Mouse (Mus musculus): ENCODE results near the gene Il6st.
A peak's percentile ranks its signal among the peaks of the same experiment; 100 is the strongest.
"Not testable (repeated sequence)": the region's sequence is repeated elsewhere in the genome, so short reads cannot be mapped to it uniquely, and the experiment has no call there.

Il6st gene

GRCm38 (mm10) chr13:112463868-112464625 lies at the start of gene Il6st:
Gene Il6st (plus strand): TSS chr13:112464070.
- DNase-seq (ENCODE audit: low spot score in 2 of 2) = peak; percentile 90 to 92

DNA sequence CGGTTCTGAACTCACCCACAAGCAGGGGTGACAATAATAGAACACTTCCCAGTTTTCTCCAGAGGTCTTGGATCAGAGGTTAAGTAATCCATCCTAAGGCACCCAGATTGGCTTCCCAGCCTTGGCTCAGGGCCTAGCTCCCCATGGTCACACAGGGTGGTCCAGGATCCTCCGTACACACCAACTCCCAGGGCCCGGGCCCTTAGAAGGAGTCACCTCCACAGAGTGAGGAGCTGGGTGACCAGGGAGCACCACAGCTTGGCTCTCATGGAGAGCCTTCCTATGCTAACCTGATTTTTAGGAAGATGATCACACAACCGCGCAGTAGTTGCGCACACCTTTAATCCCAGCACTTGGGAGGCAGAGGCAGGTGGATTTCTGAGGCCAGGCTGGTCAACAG lies 48.0 kb upstream of the Il6st start:
- DNase-seq (ENCODE audit: low spot score in 2 of 2) = no peak

- DNase-seq (ENCODE audit: low spot score in 2 of 2) = no peak
Measured at GRCm38 (mm10) chr13:112416410-112417162, 47.3 kb upstream of the Il6st start.

DNA sequence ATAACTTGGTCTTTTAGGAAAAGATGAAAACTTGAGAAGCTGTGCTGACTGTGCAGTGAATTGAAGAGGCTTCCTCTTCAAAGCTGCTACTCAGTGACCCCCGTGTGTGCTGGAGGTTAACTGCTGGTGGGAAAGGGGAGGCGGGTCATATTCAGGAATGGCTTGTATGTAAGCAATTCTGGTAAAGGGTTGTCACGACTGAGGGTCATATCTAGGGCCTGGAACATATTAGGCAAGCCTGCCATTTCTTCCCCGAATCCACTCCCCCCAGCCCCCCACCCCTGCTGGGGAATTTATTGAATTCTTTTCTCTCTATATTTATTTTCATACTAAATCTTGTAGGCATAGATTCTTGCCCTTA lies 46.7 kb upstream of the Il6st start:
- no peak for DNase-seq (ENCODE audit: low spot score in 2 of 2)

GRCm38 (mm10) chr13:112417861-112418423 lies 45.9 kb upstream of the Il6st start:
- no peak for DNase-seq (ENCODE audit: low spot score in 2 of 2)

DNA sequence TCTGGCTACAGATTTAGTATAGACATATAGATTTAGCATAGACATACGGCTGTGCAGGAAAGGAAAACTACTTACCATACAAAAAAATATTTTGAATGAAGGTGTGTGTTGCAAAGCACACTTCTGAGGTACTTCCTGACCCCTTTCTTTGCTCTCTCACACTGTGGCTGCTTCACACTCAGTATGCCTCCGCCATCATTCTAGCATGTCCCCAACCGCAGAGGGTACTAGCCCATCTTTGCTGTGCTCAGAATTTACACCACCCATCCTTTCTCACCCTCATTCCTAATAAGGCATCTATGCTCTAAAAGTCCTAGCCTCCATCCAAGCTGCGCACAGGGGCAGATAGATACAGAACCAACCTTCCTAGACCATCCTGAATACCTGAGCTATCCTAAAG lies 45.3 kb upstream of the Il6st start:
- no peak for DNase-seq (ENCODE audit: low spot score in 2 of 2)

DNA sequence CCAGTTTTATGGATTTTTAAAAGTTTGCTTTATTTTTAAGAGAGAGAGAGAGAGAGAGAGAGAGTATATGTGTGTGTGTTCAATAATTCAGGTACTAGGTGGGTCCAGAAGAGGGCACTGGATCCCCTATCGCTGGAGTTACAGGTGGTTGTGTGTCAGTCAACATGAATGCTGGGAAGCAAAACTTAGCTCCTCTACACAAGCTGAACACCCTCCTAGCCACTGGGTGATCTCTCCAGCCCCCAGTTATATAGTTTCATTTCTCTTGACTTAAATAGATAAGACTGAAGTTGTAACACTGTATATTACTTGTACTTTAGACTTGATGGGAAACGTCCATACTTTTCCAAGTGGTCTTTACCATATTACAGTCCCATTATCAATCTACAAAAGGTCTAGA lies 39.7 kb upstream of the Il6st start:
- no peak for DNase-seq (ENCODE audit: low spot score in 2 of 2)

DNA sequence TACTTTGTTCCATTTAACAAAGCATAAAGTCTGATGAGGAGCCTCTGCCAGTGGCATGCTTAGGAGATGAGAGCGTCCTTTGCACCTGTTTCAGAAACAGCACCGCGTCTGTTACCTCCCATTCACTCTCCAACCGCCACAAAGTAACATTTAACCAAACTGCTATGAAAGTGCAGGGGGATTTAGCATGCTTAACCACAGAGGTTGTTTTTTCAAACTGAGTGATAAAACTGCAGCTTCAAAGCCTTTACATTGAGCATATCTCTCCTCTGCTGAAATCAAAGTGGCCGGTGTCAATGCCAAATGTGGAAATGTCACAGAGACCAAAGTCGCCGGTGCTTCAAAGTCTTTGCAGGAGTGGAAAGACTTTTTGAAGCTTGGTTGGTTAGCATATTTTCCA lies 39.2 kb upstream of the Il6st start:
- DNase-seq (ENCODE audit: low spot score in 2 of 2) = no peak

GRCm38 (mm10) chr13:112425181-112425654 lies 38.7 kb upstream of the Il6st start:
- no peak for DNase-seq (ENCODE audit: low spot score in 2 of 2)

DNA sequence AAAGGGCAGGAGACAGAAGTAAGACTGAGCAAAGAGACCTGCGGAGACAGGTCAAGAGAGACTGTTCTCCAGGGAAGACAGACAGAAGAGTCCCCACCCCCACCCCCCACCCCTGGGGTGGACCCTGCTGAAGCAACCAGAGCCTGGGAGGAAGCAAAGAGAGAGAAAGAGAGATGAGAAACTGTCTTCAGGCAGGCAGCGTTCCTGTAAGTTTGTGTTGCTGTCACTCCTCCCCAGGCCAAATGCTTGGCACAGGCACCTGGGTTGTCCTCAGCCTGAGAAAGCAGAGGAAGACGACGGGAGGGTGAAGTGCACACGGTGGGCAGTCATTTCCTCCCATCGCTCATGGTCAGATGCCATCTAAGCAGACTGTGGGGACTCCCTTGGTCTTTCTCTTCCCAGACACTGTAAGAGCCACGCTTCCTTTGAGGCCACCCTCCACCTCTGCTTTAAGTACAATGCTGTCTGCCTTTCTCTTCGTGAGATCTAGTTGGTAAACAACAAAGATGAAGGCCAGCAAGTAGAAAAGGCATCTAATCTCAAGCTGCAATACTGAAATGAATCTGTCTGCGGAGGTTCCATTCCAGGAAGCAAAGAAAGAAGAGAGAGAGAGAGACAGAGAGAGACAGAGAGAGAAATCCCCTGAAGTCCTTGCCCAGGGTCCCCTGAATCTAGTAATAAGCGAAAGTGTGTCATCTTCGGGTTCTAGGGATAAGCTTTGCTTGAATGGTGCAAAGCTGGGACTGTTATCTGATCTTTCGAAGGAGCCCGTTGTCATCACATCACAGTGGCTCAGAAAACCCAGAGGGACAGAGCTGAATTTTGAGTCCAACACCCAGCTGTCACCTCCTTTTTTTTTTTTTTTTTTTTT lies 37.4 kb upstream of the Il6st start:
- DNase-seq (ENCODE audit: low spot score in 2 of 2) = no peak

DNA sequence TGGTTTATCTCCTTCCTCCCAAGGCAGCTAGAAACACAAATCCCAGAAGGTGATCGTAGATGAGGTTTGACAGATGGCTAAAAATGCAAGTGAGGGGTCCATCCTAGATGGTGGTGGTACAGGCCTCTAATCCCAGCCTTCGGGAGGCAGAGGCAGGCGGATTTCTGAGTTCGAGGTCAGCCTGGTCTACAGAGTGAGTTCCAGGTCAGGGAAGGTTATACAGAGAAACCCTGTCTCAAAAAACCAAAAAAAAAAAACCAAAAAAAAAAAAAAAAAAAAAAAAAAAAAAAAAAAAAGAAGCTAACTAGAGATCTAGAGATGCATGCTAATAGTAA lies 36.8 kb upstream of the Il6st start:
- not testable (repeated sequence) for DNase-seq (ENCODE audit: low spot score in 2 of 2)

GRCm38 (mm10) chr13:112427521-112427920 lies 36.3 kb upstream of the Il6st start:
- no peak for DNase-seq (ENCODE audit: low spot score in 2 of 2)

- DNase-seq (ENCODE audit: low spot score in 2 of 2) = no peak
Measured at GRCm38 (mm10) chr13:112433271-112433670, 30.6 kb upstream of the Il6st start.

DNA sequence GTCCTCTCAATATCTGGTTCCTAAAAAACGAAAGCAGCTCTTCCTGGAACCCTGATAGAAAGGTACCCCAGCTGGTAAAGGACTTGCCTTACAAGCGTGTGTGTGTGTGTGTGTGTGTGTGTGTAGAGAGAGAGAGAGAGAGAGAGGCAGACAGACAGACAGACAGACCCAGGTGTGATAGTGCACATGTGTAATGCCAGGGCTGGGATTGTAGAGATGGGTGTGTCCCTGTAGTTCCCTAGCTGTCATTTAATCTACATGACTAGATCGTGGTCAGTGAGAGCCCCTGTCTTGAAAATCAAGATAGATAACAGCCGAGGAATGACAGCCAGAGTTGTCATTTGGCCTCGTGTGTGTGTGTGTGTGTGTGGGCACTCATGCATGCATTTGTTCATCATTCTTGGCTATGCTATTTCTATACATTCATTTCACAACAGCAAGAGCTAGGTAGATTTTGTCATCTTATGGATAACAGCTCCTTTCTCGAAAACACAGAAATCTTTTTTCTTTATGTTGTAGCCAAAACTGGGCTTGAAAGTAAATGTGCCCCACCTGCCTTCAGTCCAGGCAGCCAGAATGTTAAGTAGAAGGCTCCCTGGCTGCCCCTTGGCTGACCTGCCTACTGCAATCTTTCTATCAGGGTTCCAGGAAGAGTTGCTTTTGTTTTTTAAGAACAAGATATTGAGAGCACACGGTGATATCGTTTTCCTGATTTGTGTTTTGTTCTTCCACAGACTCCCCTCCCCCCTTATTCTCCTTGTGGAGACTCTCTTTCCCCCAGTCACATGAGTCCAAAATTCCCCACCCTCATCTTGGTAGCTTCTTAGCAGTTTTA lies 28.4 kb upstream of the Il6st start:
- no peak for DNase-seq (ENCODE audit: low spot score in 2 of 2)

DNA sequence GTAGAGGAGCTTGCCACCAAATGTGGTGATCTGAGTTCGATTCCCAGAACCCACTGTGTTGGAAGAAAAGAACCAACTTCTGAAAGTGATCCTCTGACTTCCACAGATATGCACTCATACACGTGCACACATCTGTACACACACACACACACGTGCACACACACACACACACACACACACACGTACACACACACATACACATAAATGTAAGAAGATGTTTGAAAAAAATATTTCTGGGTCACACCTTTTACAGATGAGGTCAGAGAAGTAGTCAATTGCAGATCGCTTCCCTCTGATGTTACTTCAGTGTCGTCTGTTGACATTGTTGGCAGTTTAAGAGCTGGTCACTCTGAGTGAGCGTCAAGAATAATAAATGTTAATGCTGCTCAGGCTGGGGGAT lies 27.6 kb upstream of the Il6st start:
- no peak for DNase-seq (ENCODE audit: low spot score in 2 of 2)

GRCm38 (mm10) chr13:112438001-112438868 lies 25.6 kb upstream of the Il6st start:
- no peak for DNase-seq (ENCODE audit: low spot score in 2 of 2)

- DNase-seq (ENCODE audit: low spot score in 2 of 2) = no peak
Measured at GRCm38 (mm10) chr13:112439105-112439818, 24.6 kb upstream of the Il6st start.

GRCm38 (mm10) chr13:112439917-112440361 lies 23.9 kb upstream of the Il6st start:
- peak in 1 of 2 experiments; percentile 6 for DNase-seq (ENCODE audit: low spot score in 2 of 2)

- DNase-seq (ENCODE audit: low spot score in 2 of 2) = no peak
Measured at GRCm38 (mm10) chr13:112440668-112441067, 23.2 kb upstream of the Il6st start.
